ENCODE assay signal across 10 mouse cellular contexts in the genomic region with DNA sequence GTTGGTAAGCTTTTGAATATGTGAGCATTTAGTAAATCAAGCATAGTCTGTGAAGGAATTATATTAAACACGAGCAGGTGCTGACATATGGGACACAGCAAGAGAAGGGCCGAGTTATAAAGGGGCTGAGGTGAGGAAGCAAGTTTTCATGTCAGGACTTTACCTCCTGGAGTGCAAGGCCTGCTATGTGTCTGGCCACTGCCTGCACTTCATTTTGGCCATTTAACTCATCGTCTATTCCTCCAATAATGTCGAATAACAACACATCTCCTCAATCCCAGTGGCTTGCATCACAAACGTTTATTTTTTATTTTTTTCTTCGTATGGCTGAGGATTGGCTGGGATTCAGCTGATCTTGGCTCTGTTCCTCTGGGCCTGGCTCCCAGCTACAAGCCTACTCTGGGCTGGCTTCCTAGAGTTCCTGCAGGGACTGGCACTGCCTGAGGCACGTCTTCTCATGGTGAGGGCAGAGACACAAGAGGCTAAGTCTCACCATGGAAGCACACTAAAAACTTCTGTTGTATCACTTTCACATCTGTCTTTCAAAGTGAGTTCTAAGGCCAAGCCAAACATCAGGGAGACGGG. TPM values are rescaled to one million over a fixed set of nuclear protein-coding genes. Genes with fewer than 3 reads are reported as not detected.
DNase-seq lines count a peak whose midpoint lies in the region; ATAC-seq and TF ChIP-seq lines count a peak whose summit lies in the region.
"Had no signal": no experiment of that assay in that cellular context is flagged by ENCODE, and none has a peak within 500 bp of the region (broad histone marks: within the 10 kb centered on the region; RNA-seq: fewer than 3 reads in every experiment).

No protein-coding gene starts in this region.

- no peaks in the 10 kb centered on the region for H3K36me3 ChIP-seq in heart, embryonic 10.5 days
- H3K36me3 ChIP-seq in spleen, adult 2 months (ENCODE audit: control insufficient read depth, insufficient read depth, low read length), result no peaks in the 10 kb centered on the region
- no peaks in the 10 kb centered on the region for H3K36me3 ChIP-seq in midbrain, embryonic 15.5 days (replicated peaks)
- H3K36me3 ChIP-seq: G1E had no signal

- no peak overlapping the region for H3K9ac ChIP-seq in midbrain, embryonic 15.5 days

- intact Hi-C loops in heart, postnatal 10 days (cut with DNase I), result no loop called here

- H3K27me3 ChIP-seq in heart, embryonic 10.5 days (ENCODE audit: insufficient read depth, poor library complexity, severe bottlenecking), result no peaks in the 10 kb centered on the region
- no peaks in the 10 kb centered on the region for H3K27me3 ChIP-seq in spleen, adult 2 months (ENCODE audit: control insufficient read depth, insufficient read depth, low read length)
- H3K27me3 ChIP-seq in midbrain, embryonic 15.5 days (replicated peaks), result no peaks in the 10 kb centered on the region

- TF ChIP-seq CTCF in spleen, adult 2 months (IDR thresholded peaks at IDR 0.05; ENCODE audit: extremely low read depth, insufficient read depth, insufficient read length, insufficient replicate concordance), result no peak

- H3K9me3 ChIP-seq in heart, embryonic 10.5 days, result no peaks in the 10 kb centered on the region
- no peaks in the 10 kb centered on the region for H3K9me3 ChIP-seq in midbrain, embryonic 15.5 days
- H3K9me3 ChIP-seq: G1E had no signal

- no peak overlapping the region for H3K27ac ChIP-seq in heart, embryonic 10.5 days
- H3K27ac ChIP-seq in spleen, adult 2 months (ENCODE audit: insufficient read depth, low read length), result peak overlapping the region; percentile 81
- H3K27ac ChIP-seq in midbrain, embryonic 15.5 days, result no peak overlapping the region

- 77% methylated on average over 8 of the region's 8 CpGs for WGBS in heart, embryonic 10.5 days
- WGBS in spleen, adult 2 months, result 73% methylated on average over 8 of the region's 8 CpGs
- 70% methylated on average over 8 of the region's 8 CpGs for WGBS in midbrain, embryonic 15.5 days

- no peak for TF ChIP-seq POLR2A in spleen, adult 2 months (IDR thresholded peaks at IDR 0.05; ENCODE audit: low read depth, low read length)

- no peak overlapping the region for H3K4me2 ChIP-seq in midbrain, embryonic 15.5 days

- peaks cover 17% of the 10 kb centered on the region; the same call in 1 of the 2 replicates for H3K4me1 ChIP-seq in heart, embryonic 10.5 days
- H3K4me1 ChIP-seq in spleen, adult 2 months (ENCODE audit: control insufficient read depth, insufficient read depth, insufficient read length), result peaks cover 37% of the 10 kb centered on the region
- H3K4me1 ChIP-seq in midbrain, embryonic 15.5 days, result no peaks in the 10 kb centered on the region

- DNase-seq in heart, embryonic 10.5 days (ENCODE audit: low spot score), result peak; percentile 57
- no peak for DNase-seq in heart, adult 8-10 months (ENCODE audit: low spot score)
- DNase-seq in spleen, adult 2 months (ENCODE audit: low read depth in 1 of 2, low spot score in 2 of 2), result no peak
- DNase-seq in spleen, postnatal 10 days (ENCODE audit: low spot score in 2 of 2), result no peak
- DNase-seq in heart, postnatal 10 days, result peak; percentile 70 to 74
- no peak for DNase-seq in thymus, postnatal 10 days (ENCODE audit: low spot score in 2 of 2)
- DNase-seq in spleen, adult 18-20 months, result no peak

- ATAC-seq in midbrain, embryonic 15.5 days (replicated peaks), result no peak

- H3K4me3 ChIP-seq in heart, embryonic 10.5 days, result no peak overlapping the region
- H3K4me3 ChIP-seq in spleen, adult 2 months (ENCODE audit: extremely low read depth, insufficient read depth, insufficient read length), result no peak overlapping the region
- no peak overlapping the region for H3K4me3 ChIP-seq in midbrain, embryonic 15.5 days
- H3K4me3 ChIP-seq: myocyte had no signal

RNA-seq across cellular contexts. Expression of a gene that starts 20.5 kb away (rescaled TPM):
- 1.3 and 3.0 TPM in 2 replicates for polyA plus RNA-seq in heart, embryonic 10.5 days (2016; fragmentation: Nextera tagmentation; extraction: Ambion mirVana)
- total RNA-seq in heart, adult 8-10 months (2022), result 1 to 10 TPM; 1.9 to 2.5 (median 2.2) TPM
- polyA plus RNA-seq in spleen, adult 2 months (2012; rRNA removed), result 38.3 and 58.4 TPM in 2 replicates
- 1 to 10 TPM; 2.4 to 3.7 TPM for total RNA-seq in heart, postnatal 10 days (2021)
- polyA plus RNA-seq in midbrain, embryonic 15.5 days (2015; fragmentation: Nextera tagmentation; extraction: Ambion mirVana), result 20.3 and 20.4 TPM in 2 replicates
- polyA plus RNA-seq: G1E, myocyte had no signal

Comparison
In these comparisons a context has a peak if more than half of its experiments do, and no peak if none do; other contexts are left out.
1. DNase-seq: peak in heart, embryonic 10.5 days (single experiment) and heart, postnatal 10 days (2 of 2); none in heart, adult 8-10 months (single experiment), spleen, adult 2 months (0 of 2), spleen, postnatal 10 days (0 of 2), thymus, postnatal 10 days (0 of 2) and spleen, adult 18-20 months (0 of 2).